Mouse (Mus musculus) kidney, adult 2 months (tissue): ENCODE measurements at regions not wholly inside any gene's neighbourhood (a gene's known extent, or its start where the extent isn't known, plus 50 kb on each side); places are given as distances from the start of the nearest gene placed in this dataset.

ENCODE experiments used
- CTCF ChIP-seq: fragments of 200-500 bp; conservative IDR thresholded peaks from 2 replicates; pipeline ENCODE4 v1.5.1; 2011; ENCODE audit warnings: low read depth, mild to moderate bottlenecking, control low read depth, low read length, moderate library complexity, mixed read lengths; ENCODE audit not compliant: insufficient read depth, insufficient read length
- POLR2A ChIP-seq: fragments of 200-500 bp; IDR thresholded peaks from one replicate; pipeline ENCODE4 v1.6.1; 2011; ENCODE audit warnings: low read depth, low read length, control low read depth

DNA sequence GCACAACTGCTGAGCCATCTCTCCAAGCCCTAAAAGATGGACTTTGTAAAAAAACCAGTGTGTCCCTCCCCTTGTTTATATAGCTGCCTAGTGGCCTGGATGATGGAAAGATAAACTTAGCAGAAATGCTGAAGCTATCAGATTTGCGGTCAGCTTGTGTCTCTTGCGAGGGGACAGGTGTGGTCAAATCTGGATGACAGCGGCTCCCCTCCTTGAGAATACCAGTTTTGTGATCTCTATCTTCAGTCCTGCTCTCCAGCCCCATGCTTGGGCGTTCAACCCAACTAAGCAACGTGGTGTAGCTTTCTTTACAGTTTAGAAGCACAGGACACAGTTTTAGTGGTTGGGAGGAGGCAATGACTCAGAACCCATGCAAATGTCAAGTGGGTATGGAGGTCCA lies 274.7 kb downstream of the Hhipl2 start:
- TF ChIP-seq POLR2A (no peak), CTCF (no peak)
